Mouse (Mus musculus): Measurements from ENCODE around the gene Dclk1.

DNA sequence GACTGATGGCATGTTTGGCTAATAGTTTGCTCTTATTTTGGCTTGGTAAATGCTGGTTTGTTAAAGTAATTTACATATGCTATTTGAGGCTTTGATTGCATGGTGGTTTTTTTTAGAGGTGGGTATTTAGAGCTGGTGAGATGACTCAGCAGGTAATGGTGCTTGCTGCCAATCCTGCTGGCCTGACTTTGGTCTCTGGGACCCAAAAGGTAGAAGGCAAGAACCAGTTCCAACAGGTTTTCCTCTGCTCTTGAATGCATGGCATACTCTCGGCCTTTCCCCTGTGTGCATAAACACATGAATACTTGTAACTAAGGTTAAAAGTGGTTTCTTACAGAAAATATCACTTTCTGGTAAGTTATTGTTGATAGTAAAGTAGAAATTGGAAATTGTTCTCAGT is 34.7 kb downstream of the Dclk1 start:
- TF ChIP-seq CTCF (IDR thresholded peaks at IDR 0.05; ENCODE audit: control insufficient read depth, insufficient read depth, insufficient read length) (no peak), USF1 (IDR thresholded peaks at IDR 0.05; ENCODE audit: low read depth) (no peak), MYOD1 (IDR thresholded peaks at IDR 0.05; ENCODE audit: control insufficient read depth, insufficient read length, low read depth) (no peak), MAX (IDR thresholded peaks at IDR 0.05) (no peak), MYOG (IDR thresholded peaks at IDR 0.05; ENCODE audit: control insufficient read depth, extremely low read depth, insufficient read length) (no peak), CEBPB (IDR thresholded peaks at IDR 0.05; ENCODE audit: low read depth) (no peak), FOSL1 (IDR thresholded peaks at IDR 0.05; ENCODE audit: insufficient read depth, low read length, poor library complexity, severe bottlenecking) (no peak)
